Mouse (Mus musculus) megakaryocyte, embryonic 14.5 days (primary cell): ENCODE results near the gene Rassf3.

Source experiments
- FLI1 ChIP-seq: IDR thresholded peaks from 2 replicates; pipeline ENCODE4 v1.6.1; 2012; ENCODE audit warnings: low read length, inconsistent platforms, mixed read lengths
- GATA1 ChIP-seq: IDR thresholded peaks from 3 replicates; pipeline ENCODE4 v1.6.1; 2012; ENCODE audit warnings: mixed read lengths, low read length, inconsistent platforms, borderline replicate concordance

DNA sequence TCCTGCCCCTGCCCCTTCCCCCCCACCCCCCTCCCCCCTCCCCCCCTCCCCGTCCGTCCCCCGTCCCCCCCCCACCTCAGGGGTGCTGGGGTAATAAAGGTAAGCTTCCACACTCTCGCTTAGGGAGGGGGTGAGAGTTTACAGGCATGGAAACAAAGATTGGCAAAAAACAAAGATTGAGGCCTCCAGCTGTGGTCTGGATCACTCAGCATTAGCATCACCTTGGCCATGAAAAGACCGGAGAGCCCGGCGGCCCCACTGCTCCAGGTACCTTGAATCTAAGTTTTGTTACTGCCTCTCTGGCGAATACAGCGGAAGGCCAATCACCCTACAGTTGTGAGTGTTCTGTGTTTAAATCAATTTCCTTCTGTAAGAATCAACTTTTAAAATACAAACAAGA is 72.2 kb downstream of the Rassf3 start:
- TF ChIP-seq GATA1 (no peak), FLI1 (no peak)
